Mouse (Mus musculus): Measurements from ENCODE around the gene Ube2cbp. TPM values are rescaled to one million over a fixed set of nuclear protein-coding genes. Genes with fewer than 3 reads are reported as not detected.

Ube2cbp gene
- polyA plus RNA-seq, 1 experiment from 2014 or later: 3.7 TPM

DNA sequence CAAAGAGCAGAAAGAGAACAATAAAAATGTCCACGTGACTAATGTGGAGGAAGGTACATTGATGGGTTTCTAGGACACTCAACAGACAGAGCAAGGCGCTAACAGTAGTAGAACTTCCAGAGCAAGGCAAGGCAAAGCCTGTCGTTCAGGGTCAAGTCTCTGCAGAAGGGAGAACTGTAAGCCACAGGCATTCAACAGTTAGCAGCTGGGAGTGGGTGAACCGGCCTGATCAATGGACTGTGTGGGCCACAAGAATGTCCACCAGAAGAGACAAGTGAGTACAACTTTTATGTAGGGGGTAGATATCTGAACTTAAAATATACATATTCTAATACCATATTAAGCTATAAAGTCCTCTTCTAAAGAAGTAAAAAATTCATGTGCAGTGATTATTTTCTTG lies 41.4 kb downstream of the Ube2cbp start:
- 62% methylated on average over 4 of the region's 4 CpGs for WGBS (ENCODE audit: insufficient replicate concordance)
- Histone ChIP-seq H3K36me3 (no peaks in the 10 kb centered on the region), H3K9me3 (replicated peaks) (no peaks in the 10 kb centered on the region), H3K27ac (no peak overlapping the region), H3K4me3 (replicated peaks) (no peak overlapping the region), H3K9ac (no peak overlapping the region), H3K27me3 (no peaks in the 10 kb centered on the region), H3K4me1 (replicated peaks) (no peaks in the 10 kb centered on the region), H3K4me2 (no peak overlapping the region)
- no peak for ATAC-seq (ENCODE audit: low read depth)
- DNase-seq: no peak

DNA sequence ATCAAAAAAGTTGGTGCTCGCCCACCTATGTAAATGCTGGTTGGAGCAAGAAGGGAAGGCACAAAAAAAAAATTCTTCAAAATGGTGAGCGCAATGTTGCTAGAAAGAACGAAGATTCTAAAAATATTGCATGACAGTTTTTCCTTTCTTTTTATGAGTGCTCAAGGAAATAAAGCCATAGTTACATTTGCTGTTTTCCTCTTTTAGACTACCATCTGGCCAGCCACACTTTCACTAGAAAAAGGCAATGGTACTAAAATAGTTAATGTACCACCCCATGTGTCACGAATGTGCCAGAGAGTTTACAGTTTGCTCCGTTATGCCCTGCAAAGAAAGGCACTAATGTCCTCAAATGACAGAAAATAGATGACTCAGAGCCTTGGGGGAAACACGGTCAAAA lies 45.4 kb downstream of the Ube2cbp start:
- Histone ChIP-seq H3K36me3 (no peaks in the 10 kb centered on the region), H3K4me1 (replicated peaks) (no peaks in the 10 kb centered on the region), H3K9me3 (replicated peaks) (no peaks in the 10 kb centered on the region), H3K4me3 (replicated peaks) (no peak overlapping the region), H3K9ac (no peak overlapping the region), H3K27me3 (no peaks in the 10 kb centered on the region), H3K27ac (no peak overlapping the region), H3K4me2 (no peak overlapping the region)
- DNase-seq: no peak
- WGBS (ENCODE audit: insufficient replicate concordance): 70% methylated on average over 6 of the region's 6 CpGs
- no peak for ATAC-seq (ENCODE audit: low read depth)

DNA sequence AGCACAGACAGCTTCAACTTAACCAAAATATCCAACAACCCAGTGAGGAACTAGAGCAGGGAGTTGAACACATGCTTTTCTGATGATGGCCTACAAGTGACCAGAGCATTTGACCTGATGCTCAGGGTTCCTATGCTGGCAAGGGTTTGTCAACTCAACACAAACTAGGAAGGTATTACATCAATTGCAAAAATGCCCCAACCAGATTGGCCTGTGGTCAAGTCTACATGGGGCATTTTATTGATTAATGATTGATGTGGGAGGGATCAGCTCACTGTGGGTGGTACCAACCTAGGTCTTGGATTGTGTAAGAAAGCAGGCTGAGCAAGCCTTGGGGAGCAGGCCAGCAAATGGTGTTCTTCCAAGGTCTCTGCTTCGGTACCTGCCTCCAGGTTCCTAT lies 46.8 kb downstream of the Ube2cbp start:
- Histone ChIP-seq H3K4me3 (replicated peaks) (no peak overlapping the region), H3K9ac (no peak overlapping the region), H3K4me1 (replicated peaks) (no peaks in the 10 kb centered on the region), H3K27ac (no peak overlapping the region), H3K36me3 (no peaks in the 10 kb centered on the region), H3K4me2 (no peak overlapping the region), H3K27me3 (no peaks in the 10 kb centered on the region), H3K9me3 (replicated peaks) (no peaks in the 10 kb centered on the region)
- DNase-seq (no peak), ATAC-seq (ENCODE audit: low read depth) (no peak)
- WGBS (ENCODE audit: insufficient replicate concordance): 71% methylated on average over 1 of the region's 1 CpGs

DNA sequence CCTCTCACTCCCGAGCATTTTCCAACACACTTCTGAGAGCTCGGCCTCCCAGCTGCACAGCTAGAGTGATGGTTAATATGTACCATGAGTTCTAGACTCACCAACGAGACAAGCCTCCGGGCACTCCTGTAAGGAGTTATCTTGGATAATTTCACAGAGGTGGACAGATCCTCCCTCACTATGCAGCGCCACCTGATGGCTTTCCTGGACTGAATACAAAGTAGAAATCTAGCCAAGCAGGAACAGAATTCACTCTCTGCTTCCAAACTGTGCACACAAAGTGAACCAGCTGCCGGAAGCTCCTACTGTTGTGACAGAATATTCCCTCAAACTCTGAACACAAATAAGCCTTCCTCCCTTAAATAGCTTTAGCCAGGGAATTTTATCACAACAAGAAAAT lies 69.0 kb downstream of the Ube2cbp start:
- H3K27me3 ChIP-seq: no peaks in the 10 kb centered on the region
- ATAC-seq (ENCODE audit: low read depth) (no peak), DNase-seq (no peak)
- peaks cover 16% of the 10 kb centered on the region; the same call in 1 of the 2 replicates for H3K4me1 ChIP-seq (replicated peaks)
- no peak overlapping the region for H3K4me2 ChIP-seq
- H3K9me3 ChIP-seq (replicated peaks): no peaks in the 10 kb centered on the region
- no peak overlapping the region for H3K27ac ChIP-seq
- no peak overlapping the region for H3K4me3 ChIP-seq (replicated peaks)
- H3K9ac ChIP-seq: no peak overlapping the region
- 65% methylated on average over 6 of the region's 6 CpGs for WGBS (ENCODE audit: insufficient replicate concordance)
- H3K36me3 ChIP-seq: no peaks in the 10 kb centered on the region

DNA sequence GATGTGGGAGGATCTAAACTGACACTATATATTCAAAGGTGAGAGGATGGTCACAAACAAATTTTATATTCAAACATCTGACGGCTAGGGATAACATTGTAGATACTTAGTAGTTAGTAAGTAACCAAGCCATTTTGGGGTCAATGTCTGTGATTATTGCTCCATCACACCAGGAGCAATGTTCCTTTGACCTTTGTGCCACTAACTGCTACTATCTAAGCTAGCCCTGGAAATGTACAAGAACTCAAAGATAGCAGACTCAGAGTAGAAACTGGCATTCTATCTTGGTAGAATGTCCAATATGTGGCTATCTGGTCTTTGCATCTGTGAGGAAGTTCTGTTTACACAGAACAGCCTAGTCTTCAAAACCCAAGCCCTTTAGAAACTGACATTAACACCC lies 69.7 kb downstream of the Ube2cbp start:
- ATAC-seq (ENCODE audit: low read depth): no peak
- 50% methylated on average over 1 of the region's 1 CpGs for WGBS (ENCODE audit: insufficient replicate concordance)
- no peaks in the 10 kb centered on the region for H3K27me3 ChIP-seq
- H3K4me1 ChIP-seq (replicated peaks): peaks cover 16% of the 10 kb centered on the region; the same call in 1 of the 2 replicates
- no peak overlapping the region for H3K9ac ChIP-seq
- H3K9me3 ChIP-seq (replicated peaks): no peaks in the 10 kb centered on the region
- no peak for DNase-seq
- H3K4me3 ChIP-seq (replicated peaks): no peak overlapping the region
- no peak overlapping the region for H3K27ac ChIP-seq
- no peak overlapping the region for H3K4me2 ChIP-seq
- no peaks in the 10 kb centered on the region for H3K36me3 ChIP-seq

DNA sequence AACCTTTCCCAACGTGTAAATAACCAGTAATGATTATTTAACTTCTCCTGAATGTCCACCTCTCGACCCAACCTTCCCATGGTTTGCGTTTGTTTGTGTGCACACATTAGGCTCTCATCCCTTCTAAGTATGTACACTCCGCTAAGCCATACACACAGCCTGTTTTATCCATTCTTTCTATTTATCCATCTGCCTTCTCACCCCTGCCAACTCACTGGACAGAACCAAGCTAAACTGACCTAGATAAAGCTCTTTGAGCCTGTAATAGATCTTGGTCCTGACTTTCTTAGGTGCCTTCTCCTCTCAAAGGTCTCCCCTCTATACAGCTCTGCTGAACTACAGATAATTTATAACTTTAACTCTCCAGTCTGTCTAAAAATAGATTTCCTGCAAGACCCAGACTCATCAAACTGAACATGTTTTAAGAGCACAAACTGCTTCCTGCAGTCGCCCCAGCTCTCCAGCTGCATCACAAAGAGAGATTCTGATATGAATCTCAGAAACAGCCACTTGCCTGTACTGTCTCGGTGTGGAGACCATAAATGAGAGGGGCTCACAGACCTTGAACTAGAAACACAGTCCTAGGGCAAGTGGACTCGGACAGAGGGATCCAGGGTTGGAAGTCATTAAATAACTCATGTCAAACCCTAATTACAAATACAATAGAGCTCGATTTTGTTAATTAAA lies 71.0 kb downstream of the Ube2cbp start:
- Histone ChIP-seq H3K36me3 (no peaks in the 10 kb centered on the region), H3K9ac (no peak overlapping the region), H3K9me3 (replicated peaks) (no peaks in the 10 kb centered on the region), H3K4me3 (replicated peaks) (no peak overlapping the region), H3K27ac (no peak overlapping the region), H3K4me2 (no peak overlapping the region), H3K27me3 (no peaks in the 10 kb centered on the region), H3K4me1 (replicated peaks) (peaks cover 16% of the 10 kb centered on the region; the same call in 1 of the 2 replicates)
- DNase-seq (no peak), ATAC-seq (ENCODE audit: low read depth) (no peak)
- WGBS (ENCODE audit: insufficient replicate concordance): 30% methylated on average over 8 of the region's 8 CpGs

DNA sequence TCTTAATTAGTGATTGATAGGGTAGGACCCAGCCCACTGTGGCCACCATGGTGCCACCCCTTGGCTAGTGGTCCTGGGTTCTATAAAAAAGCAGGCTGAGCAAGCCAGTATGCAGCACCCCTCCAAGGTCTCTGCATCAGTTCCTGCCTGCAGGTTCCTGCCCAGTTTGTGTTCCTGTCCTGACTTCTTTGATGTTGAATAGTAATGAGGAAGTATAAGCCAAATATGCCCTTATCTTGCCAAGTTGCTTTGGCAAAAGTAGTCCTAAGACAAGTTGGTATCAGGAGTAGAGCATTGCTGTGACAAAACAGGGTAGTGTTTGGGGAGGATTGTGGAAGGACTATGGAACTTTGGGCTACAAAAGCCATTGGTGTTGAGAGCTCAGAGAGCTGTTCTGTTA lies 73.3 kb downstream of the Ube2cbp start:
- ATAC-seq (ENCODE audit: low read depth) (no peak), DNase-seq (no peak)
- Histone ChIP-seq H3K9me3 (replicated peaks) (no peaks in the 10 kb centered on the region), H3K27ac (no peak overlapping the region), H3K4me1 (replicated peaks) (peaks cover 22% of the 10 kb centered on the region), H3K9ac (no peak overlapping the region), H3K4me2 (no peak overlapping the region), H3K27me3 (no peaks in the 10 kb centered on the region), H3K4me3 (replicated peaks) (no peak overlapping the region), H3K36me3 (no peaks in the 10 kb centered on the region)

DNA sequence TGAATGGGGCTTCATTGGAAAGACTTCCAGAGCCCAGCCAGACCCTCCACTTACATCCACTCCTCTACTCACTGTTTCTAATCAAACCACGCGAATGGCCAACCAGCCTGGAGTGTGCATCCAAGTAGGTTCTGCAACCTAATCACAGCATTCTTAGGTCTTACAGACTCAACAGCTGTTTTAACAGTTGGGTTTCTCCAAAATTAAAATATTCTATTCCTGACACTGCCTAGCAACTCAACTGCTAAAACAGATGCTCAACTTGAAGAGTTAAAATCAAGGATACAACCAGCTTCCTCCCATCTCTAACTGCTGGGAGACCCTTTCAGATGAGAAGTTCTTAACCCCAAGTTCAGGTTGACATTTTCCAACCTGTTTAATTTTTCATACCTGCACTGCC lies 74.0 kb downstream of the Ube2cbp start:
- ATAC-seq (ENCODE audit: low read depth): no peak

DNA sequence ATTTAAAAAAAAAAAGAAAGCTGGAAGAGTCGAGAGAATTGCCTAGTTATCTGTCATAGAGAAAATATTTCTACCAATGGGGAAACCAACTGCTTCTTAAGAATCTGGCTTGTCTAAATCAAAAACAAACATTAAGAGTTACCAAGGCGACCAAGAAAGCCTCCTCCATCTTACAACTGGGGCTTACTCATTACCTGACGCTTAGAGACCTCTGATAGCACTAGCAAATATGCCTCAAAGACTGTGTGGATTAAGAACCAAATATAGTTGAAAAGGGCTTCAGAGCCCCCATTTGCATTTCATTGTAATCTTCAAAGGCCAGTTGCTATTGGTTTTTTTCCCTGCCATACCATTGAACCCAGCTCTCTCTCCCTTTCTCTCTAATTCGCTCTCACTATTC lies 76.2 kb downstream of the Ube2cbp start:
- no peak overlapping the region for H3K9ac ChIP-seq
- ATAC-seq (ENCODE audit: low read depth): no peak
- no peak for DNase-seq
- H3K9me3 ChIP-seq (replicated peaks): no peaks in the 10 kb centered on the region
- WGBS (ENCODE audit: insufficient replicate concordance): 53% methylated on average over 4 of the region's 4 CpGs
- no peak overlapping the region for H3K4me2 ChIP-seq
- H3K27me3 ChIP-seq: no peaks in the 10 kb centered on the region
- no peak overlapping the region for H3K4me3 ChIP-seq (replicated peaks)
- H3K4me1 ChIP-seq (replicated peaks): peaks cover 13% of the 10 kb centered on the region
- H3K36me3 ChIP-seq: no peaks in the 10 kb centered on the region
- no peak overlapping the region for H3K27ac ChIP-seq

More for the DNA sequence above, 74.0 kb downstream of the Ube2cbp start:
- no peaks in the 10 kb centered on the region for H3K36me3 ChIP-seq
- no peak overlapping the region for H3K9ac ChIP-seq
- H3K4me1 ChIP-seq (replicated peaks): peaks cover 22% of the 10 kb centered on the region
- no peaks in the 10 kb centered on the region for H3K9me3 ChIP-seq (replicated peaks)
- WGBS (ENCODE audit: insufficient replicate concordance): 82% methylated on average over 2 of the region's 2 CpGs
- H3K4me2 ChIP-seq: no peak overlapping the region
- no peak overlapping the region for H3K27ac ChIP-seq
- no peaks in the 10 kb centered on the region for H3K27me3 ChIP-seq
- DNase-seq: no peak
- H3K4me3 ChIP-seq (replicated peaks): no peak overlapping the region

DNA sequence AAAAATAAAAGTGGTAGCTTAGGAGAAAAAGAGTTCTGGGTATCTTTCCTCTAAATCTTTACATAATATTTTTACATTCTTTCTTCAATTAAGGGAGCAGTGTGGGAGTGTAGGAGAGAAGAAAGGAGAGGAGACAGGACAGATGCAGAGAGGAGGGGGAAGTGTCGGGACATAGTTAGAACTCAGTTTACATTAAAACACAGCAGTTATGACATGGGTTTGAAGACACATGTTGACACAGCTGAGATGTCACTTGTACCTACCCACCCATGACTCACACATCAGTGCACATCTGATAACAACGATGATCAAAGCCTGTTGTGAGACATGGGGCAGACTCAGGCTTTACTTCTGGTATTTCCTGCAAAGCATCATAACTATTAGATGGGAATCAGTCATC lies 87.8 kb downstream of the Ube2cbp start:
- ATAC-seq (ENCODE audit: low read depth) (no peak), DNase-seq (no peak)
- no peak overlapping the region for H3K4me3 ChIP-seq (replicated peaks)
- no peaks in the 10 kb centered on the region for H3K36me3 ChIP-seq
- H3K4me2 ChIP-seq: no peak overlapping the region
- H3K9me3 ChIP-seq (replicated peaks): no peaks in the 10 kb centered on the region
- H3K9ac ChIP-seq: no peak overlapping the region
- H3K27me3 ChIP-seq: no peaks in the 10 kb centered on the region
- H3K4me1 ChIP-seq (replicated peaks): no peaks in the 10 kb centered on the region
- no peak overlapping the region for H3K27ac ChIP-seq
- WGBS (ENCODE audit: insufficient replicate concordance): 39% methylated on average over 2 of the region's 2 CpGs

DNA sequence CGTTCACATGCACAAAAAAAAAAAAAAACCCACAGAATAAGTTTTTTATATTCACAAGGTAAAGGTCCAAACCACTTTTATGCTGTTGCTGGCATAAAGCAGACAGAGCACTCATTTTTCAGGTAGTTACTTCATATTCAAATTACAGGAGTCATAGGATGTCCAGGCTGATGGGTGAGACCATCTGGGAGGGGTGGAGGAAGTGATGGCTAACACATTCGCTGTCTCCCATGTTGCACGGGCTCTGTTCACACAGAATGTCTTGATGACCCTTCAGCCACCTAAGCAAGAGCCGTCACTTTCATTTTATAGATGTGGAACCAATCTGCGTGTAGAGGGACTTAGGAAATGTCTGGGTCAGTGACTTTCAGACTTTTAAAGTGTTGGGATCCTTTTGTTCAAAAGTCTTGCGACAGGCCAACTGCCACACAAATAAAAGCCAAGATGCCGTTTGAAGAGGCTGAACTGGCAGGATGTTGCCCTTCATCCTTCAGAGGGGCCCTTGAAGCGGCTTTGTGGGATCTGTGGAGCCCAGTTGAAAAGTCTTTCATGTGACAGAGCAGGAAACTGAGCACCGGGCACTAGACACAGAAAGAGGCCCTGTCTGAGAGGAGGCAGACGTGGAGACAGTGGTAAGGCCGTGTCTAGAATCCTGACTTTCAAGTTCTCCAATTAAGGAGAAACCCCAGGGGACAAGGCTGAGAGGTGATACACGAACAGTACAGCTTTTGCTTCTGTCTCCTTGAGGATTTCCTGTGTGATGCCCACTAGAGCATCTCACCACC lies 91.8 kb downstream of the Ube2cbp start:
- Histone ChIP-seq H3K4me1 (replicated peaks) (no peaks in the 10 kb centered on the region), H3K36me3 (no peaks in the 10 kb centered on the region), H3K4me2 (no peak overlapping the region), H3K27me3 (no peaks in the 10 kb centered on the region), H3K9ac (no peak overlapping the region), H3K4me3 (replicated peaks) (no peak overlapping the region), H3K27ac (no peak overlapping the region), H3K9me3 (replicated peaks) (no peaks in the 10 kb centered on the region)
- WGBS (ENCODE audit: insufficient replicate concordance): 62% methylated on average over 12 of the region's 12 CpGs
- ATAC-seq (ENCODE audit: low read depth): no peak
- no peak for DNase-seq

DNA sequence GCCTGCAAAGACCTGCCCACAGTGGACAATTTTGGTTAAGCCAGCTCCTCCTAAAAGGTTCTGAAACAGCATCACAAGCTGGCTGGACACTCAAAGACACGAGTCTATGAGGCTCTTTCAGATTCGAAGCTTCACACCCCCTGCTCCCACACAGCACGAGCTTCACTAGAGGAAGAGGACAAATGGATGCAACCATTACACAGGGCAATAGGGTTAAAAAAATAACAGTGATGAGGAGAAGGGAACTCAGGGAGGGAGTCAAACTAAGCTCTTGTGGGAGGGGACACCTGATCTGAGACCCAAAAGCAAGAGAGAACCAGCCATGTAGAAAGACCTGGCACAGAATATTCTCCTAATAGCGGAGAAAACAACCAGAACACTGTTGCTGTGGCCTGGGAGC lies 95.5 kb downstream of the Ube2cbp start:
- H3K4me2 ChIP-seq: no peak overlapping the region
- H3K27me3 ChIP-seq: no peaks in the 10 kb centered on the region
- ATAC-seq (ENCODE audit: low read depth): no peak
- 67% methylated on average over 4 of the region's 4 CpGs for WGBS (ENCODE audit: insufficient replicate concordance)
- DNase-seq: no peak
- no peaks in the 10 kb centered on the region for H3K4me1 ChIP-seq (replicated peaks)
- no peak overlapping the region for H3K4me3 ChIP-seq (replicated peaks)
- no peak overlapping the region for H3K27ac ChIP-seq
- no peak overlapping the region for H3K9ac ChIP-seq
- no peaks in the 10 kb centered on the region for H3K9me3 ChIP-seq (replicated peaks)
- no peaks in the 10 kb centered on the region for H3K36me3 ChIP-seq

Data from liver, embryonic 13.5 days (tissue).